Mouse (Mus musculus) megakaryocyte, embryonic 14.5 days (primary cell): ENCODE data around the gene Saa2.

Source experiments
- FLI1 ChIP-seq: IDR thresholded peaks from 2 replicates; pipeline ENCODE4 v1.6.1; 2012; ENCODE audit warnings: low read length, inconsistent platforms, mixed read lengths
- GATA1 ChIP-seq: IDR thresholded peaks from 3 replicates; pipeline ENCODE4 v1.6.1; 2012; ENCODE audit warnings: mixed read lengths, low read length, inconsistent platforms, borderline replicate concordance

DNA sequence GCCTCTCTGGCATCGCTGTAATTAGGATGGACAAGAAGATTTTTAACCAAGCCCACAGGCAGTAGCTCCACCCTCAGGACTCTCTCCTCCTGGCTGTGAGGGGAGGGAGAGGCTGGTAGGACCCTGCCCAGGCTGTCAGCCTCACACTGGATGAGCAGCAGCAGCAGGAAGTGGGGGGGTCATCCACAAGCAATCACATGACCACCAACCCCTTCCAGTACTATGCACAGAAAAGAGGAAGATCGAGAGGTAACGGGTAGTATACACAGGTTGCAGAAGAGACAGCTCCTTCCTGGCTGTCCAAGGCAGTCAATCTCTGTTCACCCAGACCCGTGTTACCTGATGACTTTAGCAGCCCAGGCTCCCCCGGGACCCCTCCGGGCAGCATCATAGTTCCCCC is 39.3 kb upstream of the Saa2 start:
- no peak for TF ChIP-seq GATA1
- no peak for TF ChIP-seq FLI1
